Mouse (Mus musculus) MEL-GATA-1-ER (cell line): ENCODE data around the gene Mrgpra6.

Experiments used
- DNase-seq: peaks from one replicate; pipeline ENCODE4 v3.0.0-alpha.2; 2012; ENCODE audit warnings: low read depth; ENCODE audit errors: extremely low read depth

Mrgpra6 gene

DNA sequence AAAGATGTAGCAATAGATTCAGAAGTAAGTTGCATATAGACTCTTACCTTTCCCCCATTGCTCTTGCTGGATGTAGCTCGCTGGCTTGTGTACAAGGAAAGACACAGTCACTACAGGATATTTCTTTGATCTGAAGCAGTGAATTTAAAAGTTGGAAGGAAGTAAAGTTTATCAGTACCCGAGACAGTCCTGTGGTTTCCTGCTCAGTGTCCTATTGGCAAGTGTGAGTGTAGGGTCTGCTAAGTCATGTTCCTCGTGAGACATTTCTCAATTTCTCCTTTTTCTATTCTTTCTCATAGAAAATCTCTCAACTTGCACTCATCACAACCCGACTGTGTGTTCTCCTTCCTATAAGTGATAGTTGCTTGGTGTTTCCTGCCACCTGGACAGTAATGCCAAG lies at the start of gene Mrgpra6:
TSS of gene Mrgpra6 (minus strand) at position 91 of the 400 bp plus-strand sequence.
- no peak for DNase-seq

DNA sequence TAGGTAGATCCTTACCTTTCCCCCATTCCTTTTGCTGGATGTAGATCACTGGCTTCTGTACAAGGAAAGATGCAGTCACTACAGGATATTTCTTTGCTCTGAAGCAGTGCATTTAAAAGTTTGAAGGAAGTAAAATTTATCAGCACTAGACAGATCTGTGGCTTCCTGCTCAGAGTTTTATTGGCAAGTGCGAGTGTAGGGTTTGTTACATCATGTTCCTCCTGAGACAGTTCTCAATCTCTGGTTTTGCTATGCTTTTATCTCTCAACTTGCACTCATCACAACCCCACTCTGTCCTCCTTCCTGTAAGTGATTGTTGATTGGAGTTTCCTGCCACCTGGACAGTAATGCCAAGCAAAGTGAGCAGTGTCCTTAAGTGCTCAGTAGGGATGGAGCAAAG lies 48.0 kb upstream of the Mrgpra6 start, which contains the start of gene Mrgpra9:
TSS of gene Mrgpra9 (minus strand) at position 79 of the 400 bp plus-strand sequence.
- no peak for DNase-seq

DNA sequence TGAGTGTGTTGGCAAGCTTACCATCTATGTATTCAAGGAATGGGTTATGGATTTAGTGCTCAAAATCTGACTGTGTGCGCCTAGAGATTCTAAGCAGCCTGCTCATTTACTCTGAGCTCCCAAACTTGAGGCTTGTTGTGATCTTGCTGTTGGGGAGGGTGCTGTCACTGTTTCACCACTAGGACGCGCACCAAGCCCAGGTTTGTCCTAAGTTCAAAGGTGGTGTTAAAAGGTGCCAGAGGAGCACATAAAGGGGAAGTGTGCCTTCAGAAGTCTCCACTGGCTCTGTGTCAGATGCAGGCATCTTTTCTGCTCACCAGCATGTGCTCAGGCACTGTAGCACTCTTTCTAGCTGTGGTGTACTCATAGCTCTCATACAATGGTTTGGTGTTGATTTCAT lies 39.9 kb upstream of the Mrgpra6 start:
- DNase-seq, result no peak

DNA sequence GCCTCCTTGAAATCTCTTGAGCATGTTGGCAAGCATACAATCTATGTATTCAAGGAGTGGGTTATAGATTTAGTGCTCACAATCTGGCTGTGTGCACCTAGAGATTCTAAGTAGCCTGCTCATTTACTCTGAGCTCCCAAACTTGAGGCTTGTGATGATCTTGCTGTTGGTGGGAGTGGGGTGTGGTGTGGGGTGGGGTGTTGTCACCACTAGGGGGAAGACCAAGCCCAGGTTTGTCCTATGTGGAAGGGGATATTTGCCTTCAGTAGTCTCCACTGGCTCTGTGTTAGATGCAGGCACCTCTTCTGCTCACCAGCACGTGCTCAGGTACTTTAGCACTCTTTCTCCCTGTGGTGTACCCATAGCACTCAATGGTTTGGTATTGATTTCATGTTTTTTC lies 9.4 kb downstream of the Mrgpra6 start:
- no peak for DNase-seq

DNA sequence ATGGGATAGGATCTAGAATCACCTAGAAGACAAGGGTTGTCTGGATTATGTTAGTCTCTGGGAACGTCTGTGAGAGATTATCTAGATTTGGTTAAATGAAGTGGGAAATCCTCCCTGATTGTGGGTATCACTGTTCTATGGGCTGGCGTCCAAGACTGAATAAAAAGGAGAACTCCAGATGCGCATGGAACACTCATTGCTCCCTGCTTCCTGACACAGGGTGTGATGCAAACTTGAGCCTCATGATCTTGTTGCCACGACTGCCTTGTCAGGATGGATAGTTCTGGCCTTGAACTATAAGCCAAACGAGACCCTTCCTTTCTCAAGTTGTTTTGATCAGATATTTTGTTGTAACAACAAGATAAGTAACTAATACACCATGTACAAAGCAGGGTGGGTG lies 33.9 kb downstream of the Mrgpra6 start:
- DNase-seq, result no peak

DNA sequence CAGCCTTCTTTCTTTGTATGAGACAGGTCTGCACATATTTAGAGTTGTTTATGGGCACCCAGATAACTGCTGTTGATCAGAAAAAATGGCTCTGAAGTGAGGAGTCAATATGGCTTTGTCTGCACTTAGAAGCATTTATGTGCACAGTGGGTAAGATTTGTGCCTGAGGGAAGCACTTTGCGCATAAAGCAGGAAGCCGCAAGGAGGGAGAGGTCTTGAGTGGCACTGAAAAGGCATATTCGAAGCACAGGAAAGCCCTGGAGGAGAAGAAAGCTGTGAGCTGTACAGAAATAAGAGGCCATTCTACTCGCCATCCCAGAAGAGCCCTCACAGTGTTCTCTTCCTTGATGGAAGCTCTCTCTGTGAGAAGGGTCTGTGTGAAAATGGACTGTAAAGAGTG lies 39.7 kb downstream of the Mrgpra6 start:
- DNase-seq, result no peak

DNA sequence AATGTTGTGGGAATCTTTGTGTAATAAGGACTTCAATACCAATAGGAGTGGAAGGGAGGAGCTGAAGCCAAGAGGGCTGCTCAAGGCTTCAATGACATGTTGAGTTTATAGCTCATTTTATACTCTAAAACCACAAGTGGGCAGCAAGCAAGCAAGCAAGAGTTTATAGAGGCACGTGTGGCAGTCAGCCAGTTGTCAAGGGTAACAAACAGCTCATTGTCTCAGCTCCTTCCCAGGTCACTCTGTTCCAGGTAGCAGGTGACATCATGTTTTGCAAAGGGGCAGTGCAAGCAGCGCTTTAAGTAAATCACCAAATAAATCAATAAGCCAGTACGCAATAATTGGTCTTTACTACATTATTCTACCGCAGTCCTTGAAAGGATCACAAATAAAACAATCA lies 41.5 kb downstream of the Mrgpra6 start:
- no peak for DNase-seq

DNA sequence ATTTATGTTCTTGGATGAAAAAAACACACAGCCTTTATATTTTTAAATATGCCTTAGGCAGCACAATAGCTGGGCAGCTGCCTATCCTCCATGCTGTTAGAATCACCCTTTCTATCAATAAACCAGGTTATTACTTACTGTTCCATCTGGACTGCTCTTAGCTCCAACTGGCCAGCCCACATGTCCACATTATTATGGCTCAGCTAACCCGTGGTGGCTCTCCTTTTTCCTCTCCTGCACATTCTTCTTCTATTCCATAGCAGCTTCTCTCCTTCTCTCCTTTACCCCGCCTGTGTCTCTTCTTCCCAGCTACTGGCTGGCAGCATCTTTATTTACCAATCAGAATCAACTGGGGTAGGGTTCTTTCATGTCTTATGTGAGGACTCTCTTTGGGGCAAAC lies 46.3 kb downstream of the Mrgpra6 start:
- DNase-seq, result no peak

DNA sequence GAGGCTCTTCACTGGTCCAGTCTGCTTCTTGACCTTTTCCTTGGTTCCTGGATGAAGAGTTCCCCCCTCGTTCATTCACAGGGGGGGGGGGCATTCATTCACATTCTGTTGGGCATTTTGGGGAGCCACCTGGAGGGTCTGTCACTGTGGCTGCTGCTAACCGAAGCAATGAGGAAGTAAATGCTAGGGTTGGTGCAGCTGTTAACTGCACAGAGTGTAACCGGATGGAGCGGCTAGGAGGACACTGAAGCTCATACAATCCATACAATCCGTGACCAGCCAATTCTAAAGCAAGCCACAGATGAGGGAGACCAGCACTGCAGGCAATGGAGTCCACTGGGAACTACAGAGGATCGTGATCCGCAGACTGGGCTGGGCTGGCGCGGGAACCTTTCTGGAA lies 47.0 kb downstream of the Mrgpra6 start:
- no peak for DNase-seq

DNA sequence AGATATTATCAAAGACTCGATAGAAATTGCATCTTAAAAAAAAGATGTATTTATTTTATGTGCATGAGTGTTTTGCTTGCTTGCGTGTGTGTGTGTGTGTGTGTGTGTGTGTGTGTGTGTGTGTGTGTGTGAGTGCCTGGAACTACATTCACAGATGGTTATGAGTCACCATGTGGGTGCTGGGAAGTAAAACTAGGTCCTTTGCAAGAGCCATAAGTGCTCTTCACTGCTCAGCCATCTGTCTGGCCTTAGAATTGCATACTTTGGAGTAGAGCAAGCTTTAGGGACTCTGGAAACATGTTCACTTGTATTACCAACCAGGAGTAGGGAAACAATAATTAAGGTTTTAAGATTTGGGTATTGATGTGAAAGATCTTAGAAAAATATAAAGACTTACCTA lies 48.9 kb downstream of the Mrgpra6 start:
- no peak for DNase-seq

DNA sequence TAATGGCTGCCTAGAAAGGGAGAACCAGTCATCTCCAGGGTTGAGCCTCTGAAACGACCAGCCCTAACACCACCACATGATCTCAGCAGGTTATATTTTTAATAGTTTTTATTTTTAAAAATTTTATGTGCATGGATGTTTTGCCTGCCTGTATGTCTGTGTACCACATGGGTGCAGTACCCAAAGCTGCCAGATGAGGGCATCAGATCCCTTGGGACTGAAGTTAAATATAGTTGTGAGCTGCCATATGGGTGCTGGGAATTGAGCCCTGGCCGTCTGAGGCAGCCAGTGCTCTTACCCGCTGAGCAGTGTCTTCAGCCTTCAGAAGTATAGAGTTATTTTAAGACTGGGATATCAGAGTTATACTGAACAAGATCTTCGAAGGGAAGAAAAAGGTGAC lies 49.3 kb downstream of the Mrgpra6 start:
- DNase-seq, result no peak

DNA sequence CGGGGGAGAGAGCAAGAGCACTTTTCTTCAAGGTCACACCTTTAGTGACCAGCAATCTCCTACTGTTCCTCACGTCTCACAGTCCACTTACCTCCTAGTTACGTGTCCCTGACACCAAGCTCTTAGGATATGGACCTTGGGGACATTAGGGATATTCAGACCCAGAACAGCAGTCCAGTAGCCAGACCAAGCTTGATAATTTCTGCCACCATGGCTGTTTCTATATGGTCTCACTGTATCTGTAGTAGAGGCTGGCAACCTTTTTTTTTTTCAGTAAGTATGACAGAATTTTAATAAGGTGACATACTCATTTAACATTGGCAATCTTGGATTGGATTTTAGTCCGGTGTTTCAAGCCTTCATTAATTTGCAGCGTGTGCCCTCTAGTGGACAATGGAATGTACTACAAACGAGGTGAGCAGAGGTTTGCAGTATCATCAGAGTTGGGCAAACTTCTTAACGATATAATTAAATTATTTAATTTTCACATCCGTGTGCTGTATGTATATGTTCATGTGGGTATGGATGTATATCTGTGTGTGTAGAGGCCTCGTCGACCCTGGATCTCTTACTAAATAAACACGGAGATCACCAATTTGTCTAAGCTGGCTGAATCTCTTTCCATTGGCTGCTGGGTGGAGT lies 54.2 kb downstream of the Mrgpra6 start:
- peak; percentile 22 for DNase-seq

DNA sequence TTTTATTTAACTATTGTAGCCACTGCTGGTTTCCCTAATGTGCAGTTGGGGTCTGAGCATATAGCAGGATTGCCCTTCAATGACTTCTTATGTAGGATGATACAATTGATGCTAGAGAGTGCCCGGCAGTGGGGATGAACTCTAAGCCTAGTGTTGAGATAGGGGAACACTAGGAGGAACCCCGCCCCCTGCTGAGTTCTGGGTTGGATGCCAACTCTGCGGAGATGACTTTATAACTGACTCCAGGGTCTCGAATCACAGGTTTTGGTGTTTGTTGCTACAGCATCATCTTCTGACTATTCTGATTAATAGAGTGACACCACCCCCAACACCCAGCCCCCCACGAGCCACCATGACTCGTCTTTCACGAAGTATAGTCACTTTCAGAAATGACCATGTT lies 56.4 kb downstream of the Mrgpra6 start:
- DNase-seq, result no peak

DNA sequence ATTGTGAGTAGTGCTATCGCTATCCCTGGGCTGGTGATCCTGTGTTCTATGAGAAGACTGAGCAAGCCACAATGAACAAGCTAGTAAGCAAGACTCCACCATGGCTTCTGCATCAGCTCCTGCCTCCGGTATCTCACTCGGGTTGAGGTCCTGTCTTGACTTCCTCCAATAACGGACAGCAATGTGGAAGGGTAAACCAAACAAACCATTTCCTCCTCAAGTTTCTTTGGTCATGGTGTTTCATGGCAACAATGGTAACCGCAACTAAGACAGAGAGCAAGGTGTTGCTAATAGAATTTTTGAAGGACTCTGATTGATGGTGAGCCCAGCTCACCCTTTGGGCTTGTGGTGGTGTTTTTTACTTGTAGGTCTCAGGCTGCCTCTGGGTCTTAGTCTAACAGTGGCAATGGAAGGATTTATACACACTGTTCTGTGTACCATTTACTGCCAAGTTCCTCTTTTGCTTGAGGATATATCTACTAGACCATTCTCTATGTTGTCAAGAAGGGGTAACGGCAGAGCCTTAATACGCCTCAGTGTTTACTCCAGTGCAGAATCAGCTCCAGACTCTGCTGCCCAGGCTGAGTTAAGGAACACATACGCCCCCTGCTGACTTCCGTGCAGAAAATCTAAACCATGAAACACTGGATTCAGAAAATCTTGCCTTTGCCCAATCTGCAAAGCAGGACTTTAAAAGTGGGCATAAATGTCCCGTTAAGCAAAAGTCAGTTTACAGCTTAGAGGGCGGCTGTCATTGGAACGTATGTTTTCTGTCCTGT lies 58.5 kb downstream of the Mrgpra6 start:
- DNase-seq, result peak; percentile 10

DNA sequence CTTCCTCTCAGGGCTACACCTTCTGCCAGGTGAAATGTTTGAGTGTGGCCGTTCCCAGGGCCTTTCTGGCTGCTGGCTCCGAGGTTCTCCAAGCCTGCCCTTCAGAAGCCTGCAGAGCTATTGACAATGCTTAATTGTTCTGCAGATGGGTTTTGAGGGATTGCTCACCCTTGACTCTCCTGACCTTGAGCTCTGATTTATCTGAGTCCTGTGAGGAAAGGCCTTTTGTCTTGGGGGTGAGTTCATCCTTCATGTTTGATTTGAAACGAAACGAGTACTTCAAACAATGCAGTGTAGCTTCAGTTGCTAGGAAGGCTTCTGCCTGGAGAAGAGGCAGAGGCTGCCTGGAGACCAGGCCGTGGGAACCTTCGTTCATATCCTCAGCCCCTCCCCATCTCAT lies 60.4 kb downstream of the Mrgpra6 start:
- no peak for DNase-seq

DNA sequence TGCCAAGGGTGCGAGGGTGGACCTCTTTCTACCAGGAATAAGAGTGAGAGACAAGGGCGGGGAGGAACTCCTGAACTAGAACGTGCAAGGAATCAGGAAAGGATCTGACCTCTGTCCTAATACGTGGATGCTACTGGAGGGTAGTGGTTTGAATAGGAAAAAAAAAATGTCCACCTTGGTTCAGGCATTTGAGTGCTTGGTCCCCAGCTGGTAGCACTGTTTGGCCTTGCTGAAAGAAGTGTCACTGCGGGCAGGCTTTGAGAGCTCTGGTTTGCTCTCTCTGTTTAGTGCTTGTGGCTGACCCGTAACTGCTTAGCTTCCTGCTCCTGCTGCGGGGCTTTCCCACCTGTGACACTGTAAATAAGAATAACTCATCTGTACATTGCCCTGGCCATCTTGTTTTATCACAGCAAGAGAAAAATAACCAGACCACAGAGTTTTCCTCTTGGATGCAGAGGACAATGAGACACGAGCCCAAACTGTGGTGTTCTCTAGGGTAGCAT lies 64.8 kb downstream of the Mrgpra6 start:
- no peak for DNase-seq
